Mouse (Mus musculus): ENCODE measurements around the gene Vpreb1. TPM values are rescaled to one million over a fixed set of nuclear protein-coding genes. Genes with fewer than 3 reads are reported as not detected.
"Not testable (repeated sequence)": the region's sequence is repeated elsewhere in the genome, so short reads cannot be mapped to it uniquely, and the experiment has no call there.

Gene Vpreb1
- total RNA-seq, 2 experiments from 2014 or later: 0.49 to 0.51 TPM

GRCm38 (mm10) chr16:16888341-16888740 lies 17.7 kb upstream of the Vpreb1 start:
- TF ChIP-seq CTCF (conservative IDR thresholded peaks at IDR 0.05): no peak
- DNase-seq (ENCODE audit: low spot score in 2 of 2): no peak
- H3K27ac ChIP-seq: no peak overlapping the region
- H3K4me3 ChIP-seq: no peak overlapping the region

GRCm38 (mm10) chr16:16879025-16879424 lies 8.4 kb upstream of the Vpreb1 start:
- DNase-seq (ENCODE audit: low spot score in 2 of 2): no peak
- no peak for TF ChIP-seq CTCF (conservative IDR thresholded peaks at IDR 0.05)
- Histone ChIP-seq H3K27ac (no peak overlapping the region), H3K4me3 (no peak overlapping the region)

GRCm38 (mm10) chr16:16870241-16870616 lies 414 bp downstream of the Vpreb1 start:
- H3K27ac ChIP-seq: peak overlapping the region; percentile 88
- TF ChIP-seq CTCF (conservative IDR thresholded peaks at IDR 0.05): no peak
- H3K4me3 ChIP-seq: peak overlapping the region; percentile 88
- DNase-seq (ENCODE audit: low spot score in 2 of 2): no peak

GRCm38 (mm10) chr16:16865696-16866561 lies 4.7 kb downstream of the Vpreb1 start:
- no peak overlapping the region for H3K27ac ChIP-seq
- TF ChIP-seq CTCF (conservative IDR thresholded peaks at IDR 0.05): no peak
- DNase-seq (ENCODE audit: low spot score in 2 of 2): no peak
- H3K4me3 ChIP-seq: no peak overlapping the region

- Histone ChIP-seq H3K4me3 (no peak overlapping the region), H3K27ac (no peak overlapping the region)
- DNase-seq (ENCODE audit: low spot score in 2 of 2): no peak
- TF ChIP-seq CTCF (conservative IDR thresholded peaks at IDR 0.05): no peak
Measured at GRCm38 (mm10) chr16:16865217-16865616, 5.4 kb downstream of the Vpreb1 start.

GRCm38 (mm10) chr16:16863978-16864377 lies 6.7 kb downstream of the Vpreb1 start, which contains the start of gene Igll1:
Igll1 (minus strand) TSS chr16:16863985.
- Histone ChIP-seq H3K27ac (no peak within 1 kb of the TSS), H3K4me3 (no peak within 1 kb of the TSS)
- TF ChIP-seq CTCF (conservative IDR thresholded peaks at IDR 0.05): no peak
- no peak for DNase-seq (ENCODE audit: low spot score in 2 of 2)

- H3K27ac ChIP-seq: no peak overlapping the region
- DNase-seq (ENCODE audit: low spot score in 2 of 2): no peak
- no peak overlapping the region for H3K4me3 ChIP-seq
- no peak for TF ChIP-seq CTCF (conservative IDR thresholded peaks at IDR 0.05)
Measured at GRCm38 (mm10) chr16:16862288-16862687, 8.4 kb downstream of the Vpreb1 start.

GRCm38 (mm10) chr16:16856731-16857476 lies 13.7 kb downstream of the Vpreb1 start:
- TF ChIP-seq CTCF (conservative IDR thresholded peaks at IDR 0.05): no peak
- no peak overlapping the region for H3K27ac ChIP-seq
- DNase-seq (ENCODE audit: low spot score in 2 of 2): no peak
- H3K4me3 ChIP-seq: no peak overlapping the region

GRCm38 (mm10) chr16:16856054-16856453 lies 14.6 kb downstream of the Vpreb1 start:
- H3K27ac ChIP-seq; DNase-seq (ENCODE audit: low spot score in 2 of 2); H3K4me3 ChIP-seq: not testable (repeated sequence)

GRCm38 (mm10) chr16:16855541-16855940 lies 15.1 kb downstream of the Vpreb1 start:
- TF ChIP-seq CTCF (conservative IDR thresholded peaks at IDR 0.05): no peak
- no peak for DNase-seq (ENCODE audit: low spot score in 2 of 2)
- Histone ChIP-seq H3K27ac (no peak overlapping the region), H3K4me3 (no peak overlapping the region)

GRCm38 (mm10) chr16:16854836-16855235 lies 15.8 kb downstream of the Vpreb1 start:
- no peak overlapping the region for H3K27ac ChIP-seq
- peak; percentile 85 for TF ChIP-seq CTCF (conservative IDR thresholded peaks at IDR 0.05)
- no peak overlapping the region for H3K4me3 ChIP-seq
- peak in 1 of 2 experiments; percentile 60 for DNase-seq (ENCODE audit: low spot score in 2 of 2)

GRCm38 (mm10) chr16:16852411-16852810 lies 18.2 kb downstream of the Vpreb1 start:
- DNase-seq (ENCODE audit: low spot score in 2 of 2): no peak
- Histone ChIP-seq H3K27ac (no peak overlapping the region), H3K4me3 (no peak overlapping the region)
- TF ChIP-seq CTCF (conservative IDR thresholded peaks at IDR 0.05): no peak

GRCm38 (mm10) chr16:16849196-16849595 lies 21.4 kb downstream of the Vpreb1 start:
- Histone ChIP-seq H3K27ac (no peak overlapping the region), H3K4me3 (no peak overlapping the region)
- peak; percentile 36; the same call in 1 of the 2 replicates for TF ChIP-seq CTCF (conservative IDR thresholded peaks at IDR 0.05)
- DNase-seq (ENCODE audit: low spot score in 2 of 2): no peak

Measured in layer of hippocampus, adult 2 months (tissue).